Comparison of ENCODE assay signal across 10 mouse cellular contexts in genomic region chr2:75563253-75563913, GRCm38 (mm10).
A peak's percentile ranks its signal among the peaks of the same experiment; 100 is the strongest.
DNase-seq lines count a peak whose midpoint lies in the region; ATAC-seq lines count a peak whose summit lies in the region.
"Had no signal": no experiment of that assay in that cellular context is flagged by ENCODE, and none has a peak within 500 bp of the region (broad histone marks: within the 10 kb centered on the region; RNA-seq: fewer than 3 reads in every experiment).

No protein-coding gene starts in this region.

- 45% methylated on average over 9 of the region's 9 CpGs for WGBS in heart, embryonic 12.5 days

- H3K9ac ChIP-seq in heart, embryonic 12.5 days = no peak overlapping the region

- H3K36me3 ChIP-seq in heart, embryonic 12.5 days = no peaks in the 10 kb centered on the region
- H3K36me3 ChIP-seq: G1E had no signal

- no peaks in the 10 kb centered on the region for H3K4me1 ChIP-seq in heart, embryonic 12.5 days (replicated peaks)

- H3K9me3 ChIP-seq in heart, embryonic 12.5 days (replicated peaks) = no peaks in the 10 kb centered on the region
- H3K9me3 ChIP-seq: G1E had no signal

- intact Hi-C loops in heart, postnatal 25 days (cut with DNase I) = no loop called here
- intact Hi-C loops in gastrocnemius, postnatal 14 days (cut with DNase I; ENCODE audit: low total_unique reads) = no loop called here

- H3K27ac ChIP-seq in heart, embryonic 12.5 days (ENCODE audit: poor library complexity, severe bottlenecking) = no peak overlapping the region

- no peak for ATAC-seq in heart, embryonic 12.5 days (ENCODE audit: insufficient number of reproducible peaks, low FRiP score)
- peak; percentile 97 to 99 for ATAC-seq in hematopoietic stem cell, adult 5-6 weeks (replicated peaks in 1 of 2; ENCODE audit: insufficient read depth in 1 of 2, low FRiP score in 2 of 2, low TSS enrichment in 1 of 2, low read depth in 1 of 2, poor library complexity in 2 of 2, severe bottlenecking in 2 of 2)
- ATAC-seq in megakaryocyte-erythroid progenitor cell, adult 5-6 weeks (replicated peaks; ENCODE audit: low FRiP score, low TSS enrichment, poor library complexity, severe bottlenecking) = peak; percentile 90

- no peak for DNase-seq in heart, postnatal 25 days (ENCODE audit: low spot score)
- DNase-seq in CD4-positive, CD25-positive, alpha-beta regulatory T cell, adult 2 months (ENCODE audit: low read depth, low spot score) = peak; percentile 49
- no peak for DNase-seq in adipocyte (ENCODE audit: low spot score)
- DNase-seq in layer of hippocampus, postnatal 10 days (ENCODE audit: low spot score in 2 of 2) = no peak
- no peak for DNase-seq in gastrocnemius, postnatal 14 days
- DNase-seq: kidney, postnatal 14 days had no signal

- H3K4me2 ChIP-seq in heart, embryonic 12.5 days = peak overlapping the region; percentile 14; the same call in 1 of the 2 replicates

- H3K27me3 ChIP-seq in heart, embryonic 12.5 days (replicated peaks) = no peaks in the 10 kb centered on the region

- H3K4me3 ChIP-seq in heart, embryonic 12.5 days = no peak overlapping the region
